Mouse (Mus musculus) G1E (cell line): ENCODE measurements around the gene Heca.

Experiments
- CTCF ChIP-seq: IDR thresholded peaks from 2 replicates; pipeline ENCODE4 v1.5.1; 2012; ENCODE audit warnings: low read depth, low read length, inconsistent platforms, mixed read lengths
- GATA1 ChIP-seq: IDR thresholded peaks from 2 replicates; pipeline ENCODE4 v1.6.1; 2012; ENCODE audit warnings: borderline replicate concordance, low read length, inconsistent platforms, mixed read lengths
- GATA2 ChIP-seq: IDR thresholded peaks from 2 replicates; pipeline ENCODE4 v1.6.1; 2012; ENCODE audit warnings: low read depth, low read length, inconsistent platforms, borderline replicate concordance
- POLR2AphosphoS5 ChIP-seq: IDR thresholded peaks from 2 replicates; pipeline ENCODE4 v1.6.1; 2012; ENCODE audit warnings: low read depth, low read length, inconsistent platforms; ENCODE audit not compliant: insufficient replicate concordance
- TAL1 ChIP-seq: conservative IDR thresholded peaks from 2 replicates; pipeline ENCODE4 v1.6.1; 2012; ENCODE audit warnings: low read depth, low read length, inconsistent platforms, mixed read lengths

DNA sequence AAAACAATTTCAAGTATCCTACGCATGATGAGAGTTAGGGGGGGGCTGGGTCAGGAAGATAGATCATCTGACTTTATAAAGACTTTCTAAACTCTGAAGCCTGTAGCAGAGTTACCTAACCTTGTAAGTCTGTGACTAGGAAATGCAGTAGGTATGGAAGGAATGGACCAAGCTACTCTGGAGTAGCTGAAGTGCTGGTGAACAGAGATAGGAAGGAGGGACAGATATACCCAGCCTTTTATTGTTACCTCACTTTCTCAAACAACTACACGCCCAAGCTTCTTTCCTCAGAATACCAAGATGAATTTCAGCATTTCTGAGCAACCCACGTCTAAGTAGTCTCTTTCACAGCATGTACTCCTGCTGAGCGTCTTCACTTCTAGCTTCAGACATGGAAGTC, 26.5 kb downstream of the Heca start:
- no peak for TF ChIP-seq CTCF
- TF ChIP-seq POLR2AphosphoS5: no peak
- TF ChIP-seq GATA2: no peak
- no peak for TF ChIP-seq GATA1
- no peak for TF ChIP-seq TAL1
